Mouse (Mus musculus): ENCODE results near the gene Npc2. TPM values are rescaled to one million over a fixed set of nuclear protein-coding genes. Genes with fewer than 3 reads are reported as not detected.

Npc2 gene
- polyA plus RNA-seq, 1 experiment from 2014 or later = 56.6 TPM

DNA sequence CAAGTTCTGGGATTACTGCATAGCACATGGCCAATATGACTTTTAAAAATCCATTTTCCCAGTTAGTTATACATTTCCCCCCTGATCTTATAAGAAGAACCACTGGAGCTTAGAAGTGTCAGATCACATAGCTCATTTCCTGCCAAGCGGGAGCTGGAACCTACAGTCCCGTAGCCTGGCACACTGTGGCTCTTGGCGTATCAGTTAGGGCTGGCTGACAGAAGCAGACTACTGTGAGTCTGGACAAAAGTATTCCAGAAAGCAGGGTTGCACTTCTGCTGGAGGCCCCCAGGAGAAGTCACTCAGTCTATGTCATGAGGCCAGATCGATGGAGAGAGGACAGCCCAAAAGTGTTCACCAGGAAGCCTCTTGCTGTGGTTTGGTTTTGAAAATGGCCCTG, 46.6 kb downstream of the Npc2 start:
- Histone ChIP-seq H3K4me1 (ENCODE audit: control insufficient read depth in 2 of 2, insufficient read depth in 2 of 2, low read length in 2 of 2) (no peaks in the 10 kb centered on the region), H3K4me2 (ENCODE audit: low read length) (no peak overlapping the region), H3K9ac (ENCODE audit: low read length) (no peak overlapping the region), H3K9me3 (ENCODE audit: control insufficient read depth, low read length) (no peaks in the 10 kb centered on the region), H3K4me3 (ENCODE audit: control insufficient read depth in 1 of 2, insufficient read depth in 1 of 2, low read depth in 1 of 2, low read length in 2 of 2) (no peak overlapping the region), H3K27me3 (ENCODE audit: control insufficient read depth, insufficient read depth, low read length) (no peaks in the 10 kb centered on the region), H3K27ac (replicated peaks in 1 of 2; ENCODE audit: control insufficient read depth in 1 of 2, insufficient read depth in 1 of 2, low read depth in 2 of 2, low read length in 2 of 2) (no peak overlapping the region), H3K36me3 (ENCODE audit: control insufficient read depth, insufficient read depth, low read length) (no peaks in the 10 kb centered on the region)
- 69% methylated on average over 4 of the region's 4 CpGs for WGBS
- ATAC-seq (ENCODE audit: insufficient number of reproducible peaks, insufficient read depth, low FRiP score, low read depth) = no peak

DNA sequence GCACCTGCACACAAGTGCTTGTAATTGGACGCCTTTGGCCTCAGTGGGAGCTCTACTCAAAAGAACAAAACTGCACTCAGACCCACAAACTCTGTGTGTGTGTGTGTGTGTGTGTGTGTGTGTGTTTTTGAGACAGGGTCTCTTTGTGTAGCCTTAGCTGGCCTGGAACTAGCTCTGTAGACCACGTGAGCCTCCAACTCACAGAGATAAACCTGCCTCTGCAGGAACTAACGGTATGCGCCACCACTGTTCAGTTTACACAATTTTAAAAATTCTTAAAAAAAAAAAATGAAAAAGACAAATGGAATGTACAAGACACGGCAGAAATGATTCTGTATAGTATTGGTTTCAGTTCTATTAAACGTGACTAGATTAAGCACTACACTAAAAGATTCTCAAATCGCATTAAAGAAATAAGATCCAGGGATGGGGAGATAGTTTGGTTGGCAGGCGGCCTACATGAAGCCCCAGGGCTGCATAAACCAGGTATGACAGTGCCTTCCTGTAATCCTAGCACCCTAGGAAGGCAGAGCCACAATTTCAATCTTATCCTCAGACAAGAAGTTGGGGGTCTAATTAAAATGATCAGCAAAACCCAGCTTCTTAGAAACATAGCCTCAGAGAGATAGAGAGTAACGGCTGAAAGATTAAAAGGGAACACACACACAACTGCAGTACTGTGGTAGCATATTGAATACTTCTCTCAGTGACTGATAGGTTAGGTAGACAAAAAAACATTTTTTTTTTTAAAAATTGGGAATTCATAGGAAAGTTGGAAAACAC, 54.3 kb downstream of the Npc2 start:
- 84% methylated on average over 9 of the region's 9 CpGs for WGBS

DNA sequence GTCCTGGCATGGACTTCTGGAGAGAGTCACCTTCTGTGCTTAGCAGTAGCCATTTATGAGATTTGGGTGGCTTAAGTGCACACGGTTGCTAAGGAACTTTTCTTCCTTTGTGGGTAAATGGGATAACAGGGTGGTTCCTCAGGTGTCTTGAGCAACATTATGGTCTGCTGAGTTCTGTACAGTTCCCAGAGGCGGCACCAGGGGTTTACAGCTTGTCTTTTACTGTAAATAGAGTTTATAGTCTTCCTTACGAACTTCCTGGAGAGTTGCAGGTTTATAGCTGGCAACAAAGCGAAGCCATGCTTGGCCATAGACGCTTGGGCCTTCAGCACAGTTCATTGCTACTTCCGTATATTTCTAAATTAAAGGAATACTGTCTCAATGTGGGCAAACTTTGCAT, 58.4 kb downstream of the Npc2 start:
- no peak overlapping the region for H3K9ac ChIP-seq (ENCODE audit: low read length)
- H3K27me3 ChIP-seq (ENCODE audit: control insufficient read depth, insufficient read depth, low read length) = no peaks in the 10 kb centered on the region
- H3K9me3 ChIP-seq (ENCODE audit: control insufficient read depth, low read length) = no peaks in the 10 kb centered on the region
- H3K4me1 ChIP-seq (ENCODE audit: control insufficient read depth in 2 of 2, insufficient read depth in 2 of 2, low read length in 2 of 2) = peaks cover 0 to 4% of the 10 kb centered on the region in 2 experiments; a peak in 1 of 4 replicates
- H3K4me3 ChIP-seq (ENCODE audit: control insufficient read depth in 1 of 2, insufficient read depth in 1 of 2, low read depth in 1 of 2, low read length in 2 of 2) = no peak overlapping the region
- no peak overlapping the region for H3K27ac ChIP-seq (replicated peaks in 1 of 2; ENCODE audit: control insufficient read depth in 1 of 2, insufficient read depth in 1 of 2, low read depth in 2 of 2, low read length in 2 of 2)
- WGBS = 81% methylated on average over 6 of the region's 6 CpGs
- no peaks in the 10 kb centered on the region for H3K36me3 ChIP-seq (ENCODE audit: control insufficient read depth, insufficient read depth, low read length)
- H3K4me2 ChIP-seq (ENCODE audit: low read length) = no peak overlapping the region
- ATAC-seq (ENCODE audit: insufficient number of reproducible peaks, insufficient read depth, low FRiP score, low read depth) = no peak

More for the DNA sequence above, 54.3 kb downstream of the Npc2 start:
- no peaks in the 10 kb centered on the region for H3K9me3 ChIP-seq (ENCODE audit: control insufficient read depth, low read length)
- H3K9ac ChIP-seq (ENCODE audit: low read length) = no peak overlapping the region
- H3K36me3 ChIP-seq (ENCODE audit: control insufficient read depth, insufficient read depth, low read length) = no peaks in the 10 kb centered on the region
- H3K27ac ChIP-seq (replicated peaks in 1 of 2; ENCODE audit: control insufficient read depth in 1 of 2, insufficient read depth in 1 of 2, low read depth in 2 of 2, low read length in 2 of 2) = no peak overlapping the region
- peaks cover 0 to 4% of the 10 kb centered on the region in 2 experiments; a peak in 1 of 4 replicates for H3K4me1 ChIP-seq (ENCODE audit: control insufficient read depth in 2 of 2, insufficient read depth in 2 of 2, low read length in 2 of 2)
- H3K4me3 ChIP-seq (ENCODE audit: control insufficient read depth in 1 of 2, insufficient read depth in 1 of 2, low read depth in 1 of 2, low read length in 2 of 2) = no peak overlapping the region
- no peak overlapping the region for H3K4me2 ChIP-seq (ENCODE audit: low read length)
- no peaks in the 10 kb centered on the region for H3K27me3 ChIP-seq (ENCODE audit: control insufficient read depth, insufficient read depth, low read length)
- no peak for ATAC-seq (ENCODE audit: insufficient number of reproducible peaks, insufficient read depth, low FRiP score, low read depth)

DNA sequence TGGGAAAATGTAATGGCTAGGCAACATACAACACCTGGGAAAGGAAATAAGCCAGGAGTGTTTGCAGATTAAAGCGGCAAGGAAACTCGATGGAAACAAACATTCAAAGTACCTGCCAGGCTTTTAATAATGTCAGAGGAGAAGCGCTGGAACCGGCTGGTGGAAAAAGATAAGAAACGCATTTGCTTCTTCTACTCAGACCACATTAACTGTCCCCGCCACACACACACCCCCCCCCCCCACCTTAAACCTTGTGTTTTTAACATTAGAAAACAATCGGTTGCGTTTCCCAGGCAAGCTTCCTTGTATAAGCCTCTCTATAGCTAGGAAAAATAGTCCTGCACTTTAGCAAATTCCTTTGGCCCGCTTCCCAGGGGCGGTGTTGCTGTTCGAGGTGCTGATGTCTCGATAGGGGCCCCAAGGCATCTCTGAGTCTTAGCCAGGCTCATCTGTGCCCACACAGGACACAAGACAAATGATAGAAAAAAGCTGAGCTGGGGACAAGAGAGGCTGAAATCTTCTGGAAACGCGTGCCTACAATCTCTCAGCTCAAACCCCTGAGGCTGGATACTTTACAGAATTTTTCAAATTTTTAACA, 63.0 kb downstream of the Npc2 start:
- WGBS = 12% methylated on average over 14 of the region's 14 CpGs
- H3K4me2 ChIP-seq (ENCODE audit: low read length) = no peak overlapping the region
- H3K4me1 ChIP-seq (ENCODE audit: control insufficient read depth in 2 of 2, insufficient read depth in 2 of 2, low read length in 2 of 2) = no peaks in the 10 kb centered on the region
- no peaks in the 10 kb centered on the region for H3K27me3 ChIP-seq (ENCODE audit: control insufficient read depth, insufficient read depth, low read length)
- H3K27ac ChIP-seq (replicated peaks in 1 of 2; ENCODE audit: control insufficient read depth in 1 of 2, insufficient read depth in 1 of 2, low read depth in 2 of 2, low read length in 2 of 2) = no peak overlapping the region
- H3K9me3 ChIP-seq (ENCODE audit: control insufficient read depth, low read length) = no peaks in the 10 kb centered on the region
- H3K36me3 ChIP-seq (ENCODE audit: control insufficient read depth, insufficient read depth, low read length) = no peaks in the 10 kb centered on the region
- no peak overlapping the region for H3K4me3 ChIP-seq (ENCODE audit: control insufficient read depth in 1 of 2, insufficient read depth in 1 of 2, low read depth in 1 of 2, low read length in 2 of 2)
- H3K9ac ChIP-seq (ENCODE audit: low read length) = no peak overlapping the region
- ATAC-seq (ENCODE audit: insufficient number of reproducible peaks, insufficient read depth, low FRiP score, low read depth) = no peak

GRCm38 (mm10) chr12:84707804-84708203, 65.1 kb downstream of the Npc2 start:
- Histone ChIP-seq H3K27ac (replicated peaks in 1 of 2; ENCODE audit: control insufficient read depth in 1 of 2, insufficient read depth in 1 of 2, low read depth in 2 of 2, low read length in 2 of 2) (no peak overlapping the region), H3K4me1 (ENCODE audit: control insufficient read depth in 2 of 2, insufficient read depth in 2 of 2, low read length in 2 of 2) (no peaks in the 10 kb centered on the region), H3K4me3 (ENCODE audit: control insufficient read depth in 1 of 2, insufficient read depth in 1 of 2, low read depth in 1 of 2, low read length in 2 of 2) (no peak overlapping the region), H3K9ac (ENCODE audit: low read length) (no peak overlapping the region), H3K36me3 (ENCODE audit: control insufficient read depth, insufficient read depth, low read length) (no peaks in the 10 kb centered on the region), H3K27me3 (ENCODE audit: control insufficient read depth, insufficient read depth, low read length) (0 out of 2 replicates have a peak, but pooled peaks cover 4% of the 10 kb centered on the region), H3K9me3 (ENCODE audit: control insufficient read depth, low read length) (no peaks in the 10 kb centered on the region), H3K4me2 (ENCODE audit: low read length) (no peak overlapping the region)
- WGBS = 59% methylated on average over 4 of the region's 4 CpGs
- no peak for ATAC-seq (ENCODE audit: insufficient number of reproducible peaks, insufficient read depth, low FRiP score, low read depth)

DNA sequence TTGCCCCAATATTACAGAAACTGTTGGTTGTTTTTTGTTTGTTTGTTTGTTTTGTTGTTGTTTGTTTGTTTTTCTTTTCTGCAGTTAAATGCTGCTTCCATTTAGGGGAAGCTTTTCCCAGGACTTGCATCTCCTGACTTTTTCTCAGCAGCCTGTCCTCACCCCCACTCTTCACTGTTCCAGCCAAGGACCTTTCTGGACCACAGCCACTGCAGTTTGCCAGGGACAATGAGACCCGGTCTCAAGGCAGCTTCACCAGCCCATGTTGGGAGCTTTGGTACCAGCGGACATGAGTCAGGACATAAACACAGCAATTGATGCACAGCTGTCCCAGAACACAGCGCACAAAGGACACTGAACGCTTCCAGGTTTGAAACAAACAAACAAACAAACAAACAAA, 66.1 kb downstream of the Npc2 start:
- peaks cover 12% of the 10 kb centered on the region; the same call in 1 of the 2 replicates for H3K27me3 ChIP-seq (ENCODE audit: control insufficient read depth, insufficient read depth, low read length)
- no peak overlapping the region for H3K4me3 ChIP-seq (ENCODE audit: control insufficient read depth in 1 of 2, insufficient read depth in 1 of 2, low read depth in 1 of 2, low read length in 2 of 2)
- H3K9ac ChIP-seq (ENCODE audit: low read length) = no peak overlapping the region
- no peaks in the 10 kb centered on the region for H3K4me1 ChIP-seq (ENCODE audit: control insufficient read depth in 2 of 2, insufficient read depth in 2 of 2, low read length in 2 of 2)
- H3K36me3 ChIP-seq (ENCODE audit: control insufficient read depth, insufficient read depth, low read length) = no peaks in the 10 kb centered on the region
- 74% methylated on average over 4 of the region's 4 CpGs for WGBS
- no peak overlapping the region for H3K27ac ChIP-seq (replicated peaks in 1 of 2; ENCODE audit: control insufficient read depth in 1 of 2, insufficient read depth in 1 of 2, low read depth in 2 of 2, low read length in 2 of 2)
- H3K4me2 ChIP-seq (ENCODE audit: low read length) = no peak overlapping the region
- ATAC-seq (ENCODE audit: insufficient number of reproducible peaks, insufficient read depth, low FRiP score, low read depth) = no peak
- H3K9me3 ChIP-seq (ENCODE audit: control insufficient read depth, low read length) = no peaks in the 10 kb centered on the region
